Mouse (Mus musculus) E14TG2a.4 (cell line): ENCODE data around the gene Bola1.
"Not testable (repeated sequence)": the region's sequence is repeated elsewhere in the genome, so short reads cannot be mapped to it uniquely, and the experiment has no call there.

ENCODE experiments used
- H3K27me3 ChIP-seq: 2 replicates; pipeline ENCODE4 v1.6.1; 2014; ENCODE audit warnings: low read length, control low read depth; ENCODE audit not compliant: insufficient read depth
- H3K36me3 ChIP-seq: 2 replicates; pipeline ENCODE4 v1.6.1; 2014; ENCODE audit warnings: low read length, control low read depth; ENCODE audit not compliant: insufficient read depth
- H3K4me1 ChIP-seq: replicated peaks from 2 replicates; pipeline ENCODE4 v1.6.1; 2014; ENCODE audit warnings: low read depth, low read length, control low read depth
- H3K4me3 ChIP-seq: replicated peaks from 2 replicates; pipeline ENCODE4 v1.5.1; 2014; ENCODE audit warnings: mild to moderate bottlenecking, low read length
- H3K9me3 ChIP-seq: 2 replicates; pipeline ENCODE4 v1.6.1; 2014; ENCODE audit warnings: low read length, control low read depth
- CTCF ChIP-seq: conservative IDR thresholded peaks from 2 replicates; pipeline ENCODE4 v1.5.1; 2014; ENCODE audit warnings: low read length
- NANOG ChIP-seq: IDR thresholded peaks from 2 replicates; pipeline ENCODE4 v1.6.1; 2014; ENCODE audit warnings: borderline replicate concordance, low read length, mixed read lengths
- POU5F1 ChIP-seq: IDR thresholded peaks from 2 replicates; pipeline ENCODE4 v1.6.1; 2014; ENCODE audit warnings: low read length, borderline replicate concordance

Bola1 gene

GRCm38 (mm10) chr3:96249034-96249345, 29.5 kb upstream of the Bola1 start:
- H3K4me1 ChIP-seq: peaks cover 37% of the 10 kb centered on the region
- peaks cover 8% of the 10 kb centered on the region; the same call in 1 of the 2 replicates for H3K36me3 ChIP-seq
- H3K4me3 ChIP-seq: peak overlapping the region; percentile 78
- no peaks in the 10 kb centered on the region for H3K9me3 ChIP-seq
- H3K27me3 ChIP-seq: no peaks in the 10 kb centered on the region
- TF ChIP-seq POU5F1 (no peak), NANOG (no peak), CTCF (no peak)

- Histone ChIP-seq H3K36me3 (peaks cover 8% of the 10 kb centered on the region; the same call in 1 of the 2 replicates), H3K27me3 (no peaks in the 10 kb centered on the region), H3K4me1 (peaks cover 43% of the 10 kb centered on the region), H3K4me3 (peak overlapping the region; percentile 78), H3K9me3 (no peaks in the 10 kb centered on the region)
- TF ChIP-seq CTCF (no peak), NANOG (no peak), POU5F1 (no peak)
Observed at GRCm38 (mm10) chr3:96248141-96249033, 28.9 kb upstream of the Bola1 start.

GRCm38 (mm10) chr3:96247356-96248140, 28.0 kb upstream of the Bola1 start:
- Histone ChIP-seq H3K4me1 (peaks cover 51% of the 10 kb centered on the region), H3K36me3 (peaks cover 8% of the 10 kb centered on the region; the same call in 1 of the 2 replicates), H3K4me3 (peak overlapping the region; percentile 78), H3K27me3 (no peaks in the 10 kb centered on the region), H3K9me3 (no peaks in the 10 kb centered on the region)
- TF ChIP-seq POU5F1 (no peak), NANOG (no peak)

GRCm38 (mm10) chr3:96246427-96246856, 26.9 kb upstream of the Bola1 start, which contains the start of gene Hist2h3c1:
Hist2h3c1 (plus strand) TSS chr3:96246685.
- H3K9me3 ChIP-seq, H3K27me3 ChIP-seq, H3K36me3 ChIP-seq: not testable (repeated sequence)
- H3K4me3 ChIP-seq: peak within 1 kb of the TSS; percentile 78
- peaks cover 62% of the 10 kb centered on the region for H3K4me1 ChIP-seq

GRCm38 (mm10) chr3:96246018-96246417, 26.5 kb upstream of the Bola1 start:
- H3K9me3 ChIP-seq, H3K27me3 ChIP-seq, H3K36me3 ChIP-seq, H3K4me3 ChIP-seq: not testable (repeated sequence)
- H3K4me1 ChIP-seq: peaks cover 66% of the 10 kb centered on the region

- Histone ChIP-seq H3K4me1 (peaks cover 62% of the 10 kb centered on the region), H3K4me3 (peak within 1 kb of the TSS; percentile 82)
- not testable (repeated sequence) for H3K9me3 ChIP-seq, H3K27me3 ChIP-seq, H3K36me3 ChIP-seq
Observed at GRCm38 (mm10) chr3:96245003-96245886, 25.7 kb upstream of the Bola1 start, which contains the start of gene Hist2h2aa1. Hist2h2aa1 (plus strand) TSS chr3:96245497.

GRCm38 (mm10) chr3:96243921-96244572, 24.5 kb upstream of the Bola1 start:
- H3K27me3 ChIP-seq: no peaks in the 10 kb centered on the region
- no peaks in the 10 kb centered on the region for H3K9me3 ChIP-seq
- H3K4me1 ChIP-seq: peaks cover 50% of the 10 kb centered on the region
- no peak for TF ChIP-seq NANOG
- no peak for TF ChIP-seq POU5F1
- no peak for TF ChIP-seq CTCF
- peak overlapping the region; percentile 82 for H3K4me3 ChIP-seq
- peaks cover 6% of the 10 kb centered on the region; the same call in 1 of the 2 replicates for H3K36me3 ChIP-seq

GRCm38 (mm10) chr3:96240799-96241197, 21.3 kb upstream of the Bola1 start:
- Histone ChIP-seq H3K4me3 (peak overlapping the region; percentile 54), H3K9me3 (no peaks in the 10 kb centered on the region), H3K4me1 (peaks cover 60% of the 10 kb centered on the region), H3K27me3 (no peaks in the 10 kb centered on the region), H3K36me3 (peaks cover 19% of the 10 kb centered on the region; the same call in 1 of the 2 replicates)
- no peak for TF ChIP-seq POU5F1
- TF ChIP-seq CTCF: no peak
- no peak for TF ChIP-seq NANOG

GRCm38 (mm10) chr3:96239949-96240798, 20.7 kb upstream of the Bola1 start, which contains the start of gene Hist2h2aa2:
Hist2h2aa2 (minus strand) TSS chr3:96240276.
- Histone ChIP-seq H3K4me3 (peak within 1 kb of the TSS; percentile 72), H3K36me3 (peaks cover 25% of the 10 kb centered on the region; the same call in 1 of the 2 replicates), H3K4me1 (peaks cover 60% of the 10 kb centered on the region)
- H3K9me3 ChIP-seq, H3K27me3 ChIP-seq: not testable (repeated sequence)

- peaks cover 55% of the 10 kb centered on the region for H3K4me1 ChIP-seq
- H3K36me3 ChIP-seq: peaks cover 26% of the 10 kb centered on the region; the same call in 1 of the 2 replicates
- H3K27me3 ChIP-seq, H3K9me3 ChIP-seq: not testable (repeated sequence)
- peak within 1 kb of the TSS; percentile 81 for H3K4me3 ChIP-seq
Observed at GRCm38 (mm10) chr3:96238954-96239793, 19.7 kb upstream of the Bola1 start, which contains the start of gene Hist2h3c2. Hist2h3c2 (minus strand) TSS chr3:96239127.
